Mouse (Mus musculus): ENCODE results near the gene Bptf. TPM values are rescaled to one million over a fixed set of nuclear protein-coding genes. Genes with fewer than 3 reads are reported as not detected.
A peak's percentile ranks its signal among the peaks of the same experiment; 100 is the strongest.

The Bptf gene
- total RNA-seq (2012; rRNA removed) (28.0 and 29.6 TPM in 2 replicates), total RNA-seq (2014; rRNA removed) (22.1 and 22.2 TPM in 2 replicates), polyA plus RNA-seq (2012; ENCODE audit: insufficient read length, low read depth) (55.6 and 63.9 TPM in 2 replicates)

GRCm38 (mm10) chr11:107131749-107132421 lies at the start of gene Bptf:
Gene Bptf, minus strand, starts transcription at chr11:107132127.
- peak within 1 kb of the TSS; percentile 87 for H3K4me2 ChIP-seq (ENCODE audit: insufficient read depth, low read depth, poor library complexity, severe bottlenecking)
- peaks cover 0 to 8% of the 10 kb centered on the region in 2 experiments for H3K36me3 ChIP-seq (replicated peaks in 1 of 2; ENCODE audit: control insufficient read depth in 1 of 2, insufficient read depth in 1 of 2, low read length in 1 of 2)
- no peaks in the 10 kb centered on the region for H3K27me3 ChIP-seq (replicated peaks)
- TF ChIP-seq EP300 (IDR thresholded peaks at IDR 0.05; ENCODE audit: low read length) (no peak), KAT2A (IDR thresholded peaks at IDR 0.05; ENCODE audit: insufficient replicate concordance, low read length) (0 out of 2 replicates have a peak, but pooled peaks have one; percentile 51), ZNF384 (IDR thresholded peaks at IDR 0.05; ENCODE audit: low read depth, low read length) (no peak), MYC (IDR thresholded peaks at IDR 0.05; ENCODE audit: low read depth, low read length) (0 out of 2 replicates have a peak, but pooled peaks have one; percentile 29), CHD2 (IDR thresholded peaks at IDR 0.05; ENCODE audit: low read length) (peak; percentile 62; the same call in 1 of the 2 replicates), MAFK (IDR thresholded peaks at IDR 0.05; ENCODE audit: insufficient replicate concordance, low read length) (no peak), TCF12 (IDR thresholded peaks at IDR 0.05; ENCODE audit: low read depth, low read length) (peak; percentile 93), E2F4 (IDR thresholded peaks at IDR 0.05; ENCODE audit: insufficient replicate concordance, low read depth, low read length) (no peak), HCFC1 (IDR thresholded peaks at IDR 0.05; ENCODE audit: low read depth, low read length) (peak; percentile 52), MAX (IDR thresholded peaks at IDR 0.05; ENCODE audit: low read length) (peak; percentile 90), MEF2A (IDR thresholded peaks at IDR 0.05; ENCODE audit: borderline replicate concordance, low read depth, low read length) (peak; percentile 87), UBTF (IDR thresholded peaks at IDR 0.05; ENCODE audit: low read depth, low read length) (0 out of 2 replicates have a peak, but pooled peaks have one; percentile 73), NRF1 (IDR thresholded peaks at IDR 0.05; ENCODE audit: low read depth, low read length) (peak; percentile 74), RAD21 (IDR thresholded peaks at IDR 0.05; ENCODE audit: low read depth, low read length) (peak; percentile 20), GABPA (IDR thresholded peaks at IDR 0.05; ENCODE audit: insufficient replicate concordance, low read depth, low read length) (no peak), JUND (conservative IDR thresholded peaks at IDR 0.05; ENCODE audit: low read depth, low read length) (no peak), TBP (conservative IDR thresholded peaks at IDR 0.05; ENCODE audit: low read depth, low read length) (no peak), USF2 (conservative IDR thresholded peaks at IDR 0.05; ENCODE audit: low read depth, low read length) (peak; percentile 83), CHD1 (IDR thresholded peaks at IDR 0.05; ENCODE audit: low read depth, low read length) (no peak), ZKSCAN1 (IDR thresholded peaks at IDR 0.05; ENCODE audit: borderline replicate concordance, low read depth, low read length) (no peak), BHLHE40 (IDR thresholded peaks at IDR 0.05; ENCODE audit: low read depth, low read length) (peak; percentile 98), NELFE (IDR thresholded peaks at IDR 0.05; ENCODE audit: low read depth, low read length) (peak; percentile 84), JUN (IDR thresholded peaks at IDR 0.05; ENCODE audit: insufficient read depth, low read depth, low read length) (no peak), POLR2AphosphoS2 (IDR thresholded peaks at IDR 0.05; ENCODE audit: low read depth, low read length) (no peak), POLR2A (IDR thresholded peaks at IDR 0.05; ENCODE audit: low read depth, low read length) (peak; percentile 81), MAZ (IDR thresholded peaks at IDR 0.05; ENCODE audit: low read depth, low read length) (0 out of 2 replicates have a peak, but pooled peaks have one; percentile 66), PAX5 (IDR thresholded peaks at IDR 0.05; ENCODE audit: low read length) (no peak), ELF1 (IDR thresholded peaks at IDR 0.05; ENCODE audit: low read depth, low read length) (peak; percentile 55), MXI1 (IDR thresholded peaks at IDR 0.05; ENCODE audit: low read depth, low read length) (no peak), IRF4 (IDR thresholded peaks at IDR 0.05; ENCODE audit: low read depth, low read length) (peak; percentile 66), ZC3H11A (IDR thresholded peaks at IDR 0.05; ENCODE audit: low read depth, low read length) (no peak), CTCF (conservative IDR thresholded peaks at IDR 0.05 in 1 of 2, IDR thresholded peaks at IDR 0.05 in 1 of 2; ENCODE audit: low read depth in 2 of 2, low read length in 2 of 2) (peak; percentile 29 to 99; a peak in 3 of 4 replicates), SMC3 (IDR thresholded peaks at IDR 0.05; ENCODE audit: low read depth, low read length) (peak; percentile 58), SIN3A (IDR thresholded peaks at IDR 0.05; ENCODE audit: low read length) (peak; percentile 56; the same call in 1 of the 2 replicates), ETS1 (conservative IDR thresholded peaks at IDR 0.05; ENCODE audit: low read depth, low read length) (no peak), USF1 (IDR thresholded peaks at IDR 0.05; ENCODE audit: low read depth, low read length) (peak; percentile 94), ZMIZ1 (IDR thresholded peaks at IDR 0.05; ENCODE audit: low read depth, low read length) (peak; percentile 85), RCOR1 (conservative IDR thresholded peaks at IDR 0.05; ENCODE audit: low read depth, low read length) (peak; percentile 74)
- H3K27ac ChIP-seq (ENCODE audit: insufficient read depth, low read depth) = peak within 1 kb of the TSS; percentile 62
- H3K4me1 ChIP-seq (ENCODE audit: control insufficient read depth in 1 of 2, insufficient read depth in 2 of 2) = peaks cover 0 to 40% of the 10 kb centered on the region in 2 experiments; a peak in 2 of 4 replicates
- peak; percentile 91 for DNase-seq (ENCODE audit: extremely low read depth)
- H3K4me3 ChIP-seq (replicated peaks in 1 of 3; ENCODE audit: low read depth in 2 of 3, low read length in 2 of 3, poor library complexity in 1 of 3) = peak within 1 kb of the TSS; percentile 77 to 92 (median 89)
- dilution Hi-C loops (cut with MboI; ENCODE audit: extremely low pct_ligation_motif_present, extremely low pct_unique_long_range_greater_than_20kb, low sequenced_read_pairs) = no loop called here
- H3K9me3 ChIP-seq (replicated peaks; ENCODE audit: low read length) = no peaks in the 10 kb centered on the region
- in situ Hi-C loops (cut with MboI; ENCODE audit: low pct_ligation_motif_present, low pct_unique_long_range_greater_than_20kb, low sequenced_read_pairs) = no loop called here
- peaks cover 38% of the 10 kb centered on the region for H3K79me2 ChIP-seq (replicated peaks; ENCODE audit: control insufficient read depth, extremely low read depth, insufficient read depth, poor library complexity, severe bottlenecking)
- H3K9ac ChIP-seq (ENCODE audit: insufficient read depth, low read depth) = peak within 1 kb of the TSS; percentile 98

Measured in CH12.LX (cell line).